Mouse (Mus musculus) spleen, adult 10 weeks (tissue): ENCODE data around the gene Gm10184. TPM values are rescaled to one million over a fixed set of nuclear protein-coding genes. Genes with fewer than 3 reads are reported as not detected.

Experiments used
- polyA plus RNA-seq: library from polyadenylated mRNA; stranded (reverse); fragments of 350-450 nt; fragmentation: Illumina TruSeq; extraction: RNeasy Lipid Tissue Mini Kit (QIAGEN cat#74804); gene quantifications from one replicate; pipeline ENCODE4 v1.2.3, GENCODE M21; 2015; ENCODE audit warnings: low replicate concordance; ENCODE audit not compliant: insufficient read depth

The Gm10184 gene
- polyA plus RNA-seq: 4.1 TPM

DNA sequence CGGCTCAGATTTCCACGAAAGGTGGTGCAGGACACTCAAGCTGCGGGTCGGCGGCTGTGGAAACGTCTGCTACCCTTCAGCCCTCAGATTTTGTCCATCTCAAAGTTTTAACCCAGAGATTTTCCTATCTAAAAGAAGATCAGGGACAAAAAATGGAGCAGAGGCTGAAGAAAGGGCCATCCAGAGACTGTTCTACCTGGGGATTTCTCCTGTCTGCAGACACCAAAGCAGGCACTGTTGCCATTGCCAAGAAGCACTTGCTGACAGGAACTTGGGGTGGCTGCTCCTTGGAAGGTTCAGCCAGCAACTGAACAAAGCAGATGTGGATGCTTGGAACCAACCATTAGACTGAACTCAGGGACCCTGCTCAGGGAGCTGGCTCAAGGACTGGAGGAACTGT is at the start of gene Gm10184:
TSS of gene Gm10184 (minus strand) at position 101 of the 400 bp plus-strand sequence.

